Mouse (Mus musculus): ENCODE measurements around the gene Pcnp. TPM values are rescaled to one million over a fixed set of nuclear protein-coding genes. Genes with fewer than 3 reads are reported as not detected.
"Not testable (repeated sequence)": the region's sequence is repeated elsewhere in the genome, so short reads cannot be mapped to it uniquely, and the experiment has no call there.

Gene Pcnp
- total and polyA plus RNA-seq, 2 experiments from 2014 or later: 32.9 to 104 TPM

- H3K9me3 ChIP-seq (replicated peaks; ENCODE audit: control insufficient read depth, low read length): no peaks in the 10 kb centered on the region
- H3K4me1 ChIP-seq (ENCODE audit: control insufficient read depth, insufficient read depth): no peaks in the 10 kb centered on the region
- H3K4me2 ChIP-seq (ENCODE audit: low read depth, low read length): no peak overlapping the region
- TF ChIP-seq EP300 (IDR thresholded peaks at IDR 0.05; ENCODE audit: low read depth): no peak
- H3K27ac ChIP-seq (ENCODE audit: low read depth): no peak overlapping the region
- no peaks in the 10 kb centered on the region for H3K36me3 ChIP-seq (replicated peaks; ENCODE audit: control insufficient read depth, insufficient read depth, low read length)
- no peak overlapping the region for H3K4me3 ChIP-seq (ENCODE audit: low read depth, low read length)
- WGBS: 72% methylated on average over 11 of the region's 11 CpGs
- H3K27me3 ChIP-seq (ENCODE audit: control insufficient read depth, insufficient read depth, low read length): no peaks in the 10 kb centered on the region
- H3K9ac ChIP-seq (replicated peaks; ENCODE audit: low read depth, low read length): no peak overlapping the region
- ATAC-seq (ENCODE audit: insufficient read depth, low read depth): no peak
- no peak for DNase-seq (ENCODE audit: low spot score)
Observed at GRCm38 (mm10) chr16:56062981-56063380, 33.4 kb upstream of the Pcnp start.

- Histone ChIP-seq H3K4me1 (ENCODE audit: control insufficient read depth, insufficient read depth) (no peaks in the 10 kb centered on the region), H3K9me3 (replicated peaks; ENCODE audit: control insufficient read depth, low read length) (no peaks in the 10 kb centered on the region), H3K4me3 (ENCODE audit: low read depth, low read length) (no peak overlapping the region), H3K27me3 (ENCODE audit: control insufficient read depth, insufficient read depth, low read length) (no peaks in the 10 kb centered on the region), H3K9ac (replicated peaks; ENCODE audit: low read depth, low read length) (no peak overlapping the region), H3K36me3 (replicated peaks; ENCODE audit: control insufficient read depth, insufficient read depth, low read length) (no peaks in the 10 kb centered on the region), H3K27ac (ENCODE audit: low read depth) (no peak overlapping the region), H3K4me2 (ENCODE audit: low read depth, low read length) (no peak overlapping the region)
- TF ChIP-seq CTCF (IDR thresholded peaks at IDR 0.05; ENCODE audit: low read depth): no peak
- no peak for TF ChIP-seq EP300 (IDR thresholded peaks at IDR 0.05; ENCODE audit: low read depth)
- WGBS: 67% methylated on average over 7 of the region's 7 CpGs
- ATAC-seq (ENCODE audit: insufficient read depth, low read depth) (no peak), DNase-seq (ENCODE audit: low spot score) (no peak)
Observed at GRCm38 (mm10) chr16:56061995-56062594, 32.6 kb upstream of the Pcnp start.

GRCm38 (mm10) chr16:56058151-56058550 lies 28.6 kb upstream of the Pcnp start:
- no peak overlapping the region for H3K9ac ChIP-seq (replicated peaks; ENCODE audit: low read depth, low read length)
- 71% methylated on average over 10 of the region's 10 CpGs for WGBS
- H3K27me3 ChIP-seq (ENCODE audit: control insufficient read depth, insufficient read depth, low read length): no peaks in the 10 kb centered on the region
- no peak for ATAC-seq (ENCODE audit: insufficient read depth, low read depth)
- TF ChIP-seq EP300 (IDR thresholded peaks at IDR 0.05; ENCODE audit: low read depth) (no peak), CTCF (IDR thresholded peaks at IDR 0.05; ENCODE audit: low read depth) (no peak)
- DNase-seq (ENCODE audit: low spot score): no peak
- H3K27ac ChIP-seq (ENCODE audit: low read depth): no peak overlapping the region
- no peak overlapping the region for H3K4me2 ChIP-seq (ENCODE audit: low read depth, low read length)
- no peaks in the 10 kb centered on the region for H3K9me3 ChIP-seq (replicated peaks; ENCODE audit: control insufficient read depth, low read length)
- H3K4me1 ChIP-seq (ENCODE audit: control insufficient read depth, insufficient read depth): no peaks in the 10 kb centered on the region
- H3K36me3 ChIP-seq (replicated peaks; ENCODE audit: control insufficient read depth, insufficient read depth, low read length): no peaks in the 10 kb centered on the region
- no peak overlapping the region for H3K4me3 ChIP-seq (ENCODE audit: low read depth, low read length)

GRCm38 (mm10) chr16:56056944-56057590 lies 27.5 kb upstream of the Pcnp start:
- Histone ChIP-seq H3K36me3 (replicated peaks; ENCODE audit: control insufficient read depth, insufficient read depth, low read length) (no peaks in the 10 kb centered on the region), H3K27ac (ENCODE audit: low read depth) (no peak overlapping the region), H3K9me3 (replicated peaks; ENCODE audit: control insufficient read depth, low read length) (no peaks in the 10 kb centered on the region), H3K27me3 (ENCODE audit: control insufficient read depth, insufficient read depth, low read length) (no peaks in the 10 kb centered on the region), H3K4me3 (ENCODE audit: low read depth, low read length) (no peak overlapping the region), H3K4me1 (ENCODE audit: control insufficient read depth, insufficient read depth) (no peaks in the 10 kb centered on the region), H3K9ac (replicated peaks; ENCODE audit: low read depth, low read length) (no peak overlapping the region), H3K4me2 (ENCODE audit: low read depth, low read length) (no peak overlapping the region)
- TF ChIP-seq EP300 (IDR thresholded peaks at IDR 0.05; ENCODE audit: low read depth) (no peak), CTCF (IDR thresholded peaks at IDR 0.05; ENCODE audit: low read depth) (no peak)
- WGBS: 71% methylated on average over 7 of the region's 7 CpGs
- ATAC-seq (ENCODE audit: insufficient read depth, low read depth) (no peak), DNase-seq (ENCODE audit: low spot score) (no peak)

- no peaks in the 10 kb centered on the region for H3K27me3 ChIP-seq (ENCODE audit: control insufficient read depth, insufficient read depth, low read length)
- H3K27ac ChIP-seq (ENCODE audit: low read depth): no peak overlapping the region
- no peak for ATAC-seq (ENCODE audit: insufficient read depth, low read depth)
- no peak overlapping the region for H3K4me3 ChIP-seq (ENCODE audit: low read depth, low read length)
- DNase-seq (ENCODE audit: low spot score): no peak
- WGBS: 80% methylated on average over 3 of the region's 3 CpGs
- TF ChIP-seq CTCF (IDR thresholded peaks at IDR 0.05; ENCODE audit: low read depth): no peak
- TF ChIP-seq EP300 (IDR thresholded peaks at IDR 0.05; ENCODE audit: low read depth): no peak
- no peak overlapping the region for H3K9ac ChIP-seq (replicated peaks; ENCODE audit: low read depth, low read length)
- H3K4me1 ChIP-seq (ENCODE audit: control insufficient read depth, insufficient read depth): no peaks in the 10 kb centered on the region
- H3K4me2 ChIP-seq (ENCODE audit: low read depth, low read length): no peak overlapping the region
- H3K9me3 ChIP-seq (replicated peaks; ENCODE audit: control insufficient read depth, low read length): no peaks in the 10 kb centered on the region
- no peaks in the 10 kb centered on the region for H3K36me3 ChIP-seq (replicated peaks; ENCODE audit: control insufficient read depth, insufficient read depth, low read length)
Observed at GRCm38 (mm10) chr16:56055911-56056310, 26.4 kb upstream of the Pcnp start.

GRCm38 (mm10) chr16:56048038-56048437 lies 18.5 kb upstream of the Pcnp start, which contains the start of gene Senp7:
Gene Senp7 (plus strand): TSS chr16:56048338.
- not testable (repeated sequence) for DNase-seq (ENCODE audit: low spot score); H3K27me3 ChIP-seq (ENCODE audit: control insufficient read depth, insufficient read depth, low read length); H3K4me1 ChIP-seq (ENCODE audit: control insufficient read depth, insufficient read depth); H3K9me3 ChIP-seq (replicated peaks; ENCODE audit: control insufficient read depth, low read length); H3K4me2 ChIP-seq (ENCODE audit: low read depth, low read length); H3K9ac ChIP-seq (replicated peaks; ENCODE audit: low read depth, low read length); H3K4me3 ChIP-seq (ENCODE audit: low read depth, low read length); H3K27ac ChIP-seq (ENCODE audit: low read depth); H3K36me3 ChIP-seq (replicated peaks; ENCODE audit: control insufficient read depth, insufficient read depth, low read length); ATAC-seq (ENCODE audit: insufficient read depth, low read depth)
- no CpG with 5 or more reads among the region's 4 CpGs for WGBS

Data from heart, postnatal 0 days (tissue).